Comparison of ENCODE assay signal across 12 mouse cellular contexts in the genomic region with DNA sequence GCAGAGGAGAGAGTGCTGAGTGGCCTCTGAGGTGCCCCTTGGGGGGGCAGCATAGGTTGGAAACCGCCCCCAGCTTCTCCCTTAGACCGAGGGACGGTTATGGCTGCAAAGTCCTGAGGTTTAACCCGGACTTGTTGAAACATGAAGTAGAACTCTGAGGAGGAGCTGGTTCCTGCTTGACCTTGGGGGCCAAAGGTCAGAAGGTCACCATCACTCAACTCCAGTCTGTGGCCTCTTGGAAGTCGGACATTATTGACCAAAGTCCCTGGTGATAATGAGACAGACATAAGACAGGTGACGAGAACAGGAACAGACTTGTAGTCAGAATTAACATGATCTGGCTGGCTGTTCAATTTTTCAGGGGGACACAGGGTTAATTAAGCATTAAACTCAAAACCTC. TPM values are rescaled to one million over a fixed set of nuclear protein-coding genes. Genes with fewer than 3 reads are reported as not detected.
A peak's percentile ranks its signal among the peaks of the same experiment; 100 is the strongest.
DNase-seq lines count a peak whose midpoint lies in the region; ATAC-seq and TF ChIP-seq lines count a peak whose summit lies in the region.
"Had no signal": no experiment of that assay in that cellular context is flagged by ENCODE, and none has a peak within 500 bp of the region (broad histone marks: within the 10 kb centered on the region; RNA-seq: fewer than 3 reads in every experiment).

No protein-coding gene starts in this region.

- no peaks in the 10 kb centered on the region for H3K9me3 ChIP-seq in midbrain, embryonic 10.5 days (replicated peaks)
- no peaks in the 10 kb centered on the region for H3K9me3 ChIP-seq in midbrain, embryonic 15.5 days
- H3K9me3 ChIP-seq in limb, embryonic 14.5 days (ENCODE audit: control insufficient read depth, low read length) = no peaks in the 10 kb centered on the region

- TF ChIP-seq POLR2A in limb, embryonic 14.5 days (IDR thresholded peaks at IDR 0.05; ENCODE audit: borderline replicate concordance, extremely low read depth, insufficient read depth, insufficient read length) = no peak
- no peak for TF ChIP-seq POLR2A in thymus, adult 2 months (IDR thresholded peaks at IDR 0.05; ENCODE audit: control insufficient read depth, extremely low read depth, insufficient read depth, low read length, poor library complexity)

- H3K27me3 ChIP-seq in midbrain, embryonic 10.5 days (ENCODE audit: low read depth, poor library complexity, severe bottlenecking) = peaks cover 8% of the 10 kb centered on the region; the same call in 1 of the 2 replicates
- H3K27me3 ChIP-seq in midbrain, embryonic 15.5 days (replicated peaks) = 0 out of 2 replicates have a peak, but pooled peaks cover 2% of the 10 kb centered on the region
- H3K27me3 ChIP-seq in limb, embryonic 14.5 days (ENCODE audit: control insufficient read depth, insufficient read depth, low read length) = no peaks in the 10 kb centered on the region
- H3K27me3 ChIP-seq in thymus, adult 2 months (ENCODE audit: control insufficient read depth, insufficient read depth, low read length) = no peaks in the 10 kb centered on the region

- ATAC-seq in midbrain, embryonic 15.5 days (replicated peaks) = no peak
- no peak for ATAC-seq in limb, embryonic 14.5 days (ENCODE audit: low FRiP score, low read depth)

- no peak overlapping the region for H3K9ac ChIP-seq in midbrain, embryonic 15.5 days
- no peak overlapping the region for H3K9ac ChIP-seq in limb, embryonic 14.5 days (ENCODE audit: low read depth, low read length, severe bottlenecking)

- TF ChIP-seq CTCF in thymus, adult 2 months (IDR thresholded peaks at IDR 0.05; ENCODE audit: borderline replicate concordance, control insufficient read depth, extremely low read depth, insufficient read depth, low read length, poor library complexity) = no peak

- peak overlapping the region; percentile 58 for H3K27ac ChIP-seq in midbrain, embryonic 10.5 days (replicated peaks)
- H3K27ac ChIP-seq in midbrain, embryonic 15.5 days = no peak overlapping the region
- H3K27ac ChIP-seq in limb, embryonic 14.5 days (replicated peaks; ENCODE audit: low read depth, low read length) = no peak overlapping the region
- no peak overlapping the region for H3K27ac ChIP-seq in thymus, adult 2 months (ENCODE audit: control insufficient read depth, insufficient read depth, low read length)

- 58% methylated on average over 6 of the region's 6 CpGs for WGBS in midbrain, embryonic 10.5 days
- 56% methylated on average over 6 of the region's 6 CpGs for WGBS in midbrain, embryonic 15.5 days
- 51% methylated on average over 6 of the region's 6 CpGs for WGBS in limb, embryonic 14.5 days
- 96% methylated on average over 6 of the region's 6 CpGs for WGBS in thymus, adult 2 months

- peaks cover 39% of the 10 kb centered on the region for H3K4me1 ChIP-seq in midbrain, embryonic 10.5 days
- peaks cover 16% of the 10 kb centered on the region for H3K4me1 ChIP-seq in midbrain, embryonic 15.5 days
- peaks cover 16% of the 10 kb centered on the region for H3K4me1 ChIP-seq in limb, embryonic 14.5 days (ENCODE audit: control insufficient read depth, insufficient read depth, low read length)
- peaks cover 20% of the 10 kb centered on the region for H3K4me1 ChIP-seq in thymus, adult 2 months (replicated peaks; ENCODE audit: control insufficient read depth, insufficient read depth, low read length)

- peak overlapping the region; percentile 75 for H3K4me3 ChIP-seq in midbrain, embryonic 10.5 days
- no peak overlapping the region for H3K4me3 ChIP-seq in midbrain, embryonic 15.5 days
- H3K4me3 ChIP-seq in limb, embryonic 14.5 days (replicated peaks; ENCODE audit: low read length) = peak overlapping the region; percentile 59; the same call in 1 of the 2 replicates
- H3K4me3 ChIP-seq in thymus, adult 2 months (ENCODE audit: control insufficient read depth, insufficient read depth, low read length) = no peak overlapping the region

- peak; percentile 78 for DNase-seq in embryo, embryonic 10 days (ENCODE audit: low spot score)
- no peak for DNase-seq in embryo, embryonic 11 days
- no peak for DNase-seq in midbrain, embryonic 10.5 days (ENCODE audit: low spot score)
- no peak for DNase-seq in limb, embryonic 14.5 days (ENCODE audit: low spot score)
- peak; percentile 77 for DNase-seq in yolk sac, embryonic 10.5 days (ENCODE audit: low spot score)
- DNase-seq in thymus, adult 2 months = no peak
- no peak for DNase-seq in kidney, postnatal 14 days
- DNase-seq: kidney, postnatal 10 days; lung, postnatal 4 days; right cerebral cortex, postnatal 4 days had no signal

- H3K36me3 ChIP-seq in midbrain, embryonic 10.5 days = peaks cover 22% of the 10 kb centered on the region
- no peaks in the 10 kb centered on the region for H3K36me3 ChIP-seq in midbrain, embryonic 15.5 days (replicated peaks)
- H3K36me3 ChIP-seq in limb, embryonic 14.5 days (ENCODE audit: control insufficient read depth, insufficient read depth, low read length) = peaks cover 3% of the 10 kb centered on the region; the same call in 1 of the 2 replicates
- H3K36me3 ChIP-seq in thymus, adult 2 months (ENCODE audit: control insufficient read depth, insufficient read depth, low read length) = no peaks in the 10 kb centered on the region; the same call in 1 of the 2 replicates

- H3K4me2 ChIP-seq in midbrain, embryonic 15.5 days = no peak overlapping the region
- H3K4me2 ChIP-seq in limb, embryonic 14.5 days (replicated peaks; ENCODE audit: low read depth, low read length, severe bottlenecking) = peak overlapping the region; percentile 81

RNA-seq across cellular contexts. Expression of gene Tcf19, which starts 1.9 kb away (rescaled TPM):
- polyA plus RNA-seq in midbrain, embryonic 10.5 days (2016; fragmentation: Nextera tagmentation; extraction: Ambion mirVana) = 56.7 and 58.8 TPM in 2 replicates
- polyA plus RNA-seq in midbrain, embryonic 15.5 days (2015; fragmentation: Nextera tagmentation; extraction: Ambion mirVana) = 10.8 and 13.1 TPM in 2 replicates
- 73.8 and 82.6 TPM in 2 replicates for polyA plus RNA-seq in limb, embryonic 14.5 days (2012; rRNA removed)
- polyA plus RNA-seq in limb, embryonic 14.5 days (2014; fragmentation: Nextera tagmentation; extraction: Ambion mirVana) = 75.5 and 84.3 TPM in 2 replicates
- polyA plus RNA-seq in thymus, adult 2 months (2012; rRNA removed) = 64.4 and 92.6 TPM in 2 replicates

RNA-seq across cellular contexts. Expression of gene Cchcr1, which starts 2.1 kb away (rescaled TPM):
- polyA plus RNA-seq in midbrain, embryonic 10.5 days (2016; fragmentation: Nextera tagmentation; extraction: Ambion mirVana) = 23.4 and 23.6 TPM in 2 replicates
- 3.5 and 3.7 TPM in 2 replicates for polyA plus RNA-seq in midbrain, embryonic 15.5 days (2015; fragmentation: Nextera tagmentation; extraction: Ambion mirVana)
- 41.2 and 43.2 TPM in 2 replicates for polyA plus RNA-seq in limb, embryonic 14.5 days (2012; rRNA removed)
- polyA plus RNA-seq in limb, embryonic 14.5 days (2014; fragmentation: Nextera tagmentation; extraction: Ambion mirVana) = 11.6 and 13.9 TPM in 2 replicates
- polyA plus RNA-seq in thymus, adult 2 months (2012; rRNA removed) = 19.3 and 19.5 TPM in 2 replicates

RNA-seq across cellular contexts. Expression of gene Pou5f1, which starts 8.9 kb away (rescaled TPM):
- polyA plus RNA-seq in midbrain, embryonic 10.5 days (2016; fragmentation: Nextera tagmentation; extraction: Ambion mirVana) = 0.10 TPM in 1 of 2 replicates, not detected in the other
- polyA plus RNA-seq in midbrain, embryonic 15.5 days (2015; fragmentation: Nextera tagmentation; extraction: Ambion mirVana) = 0.12 TPM in 1 of 2 replicates, not detected in the other
- 0.06 and 0.09 TPM in 2 replicates for polyA plus RNA-seq in limb, embryonic 14.5 days (2012; rRNA removed)
- not detected in 2 replicates for polyA plus RNA-seq in limb, embryonic 14.5 days (2014; fragmentation: Nextera tagmentation; extraction: Ambion mirVana)
- polyA plus RNA-seq in thymus, adult 2 months (2012; rRNA removed) = 0.50 and 0.71 TPM in 2 replicates
- polyA plus RNA-seq: cortical plate, adult 2 months had no signal

RNA-seq across cellular contexts. Expression of gene Psors1c2, which starts 18.2 kb away (rescaled TPM):
- 1.4 and 2.0 TPM in 2 replicates for polyA plus RNA-seq in midbrain, embryonic 10.5 days (2016; fragmentation: Nextera tagmentation; extraction: Ambion mirVana)
- polyA plus RNA-seq in midbrain, embryonic 15.5 days (2015; fragmentation: Nextera tagmentation; extraction: Ambion mirVana) = 0.56 and 0.96 TPM in 2 replicates
- 1.0 and 2.2 TPM in 2 replicates for polyA plus RNA-seq in limb, embryonic 14.5 days (2012; rRNA removed)
- 0.39 and 1.5 TPM in 2 replicates for polyA plus RNA-seq in limb, embryonic 14.5 days (2014; fragmentation: Nextera tagmentation; extraction: Ambion mirVana)
- polyA plus RNA-seq in thymus, adult 2 months (2012; rRNA removed) = 10.2 and 11.2 TPM in 2 replicates

RNA-seq across cellular contexts. Expression of gene Cdsn, which starts 37.2 kb away (rescaled TPM):
- polyA plus RNA-seq in midbrain, embryonic 10.5 days (2016; fragmentation: Nextera tagmentation; extraction: Ambion mirVana) = 0.07 and 0.10 TPM in 2 replicates
- 0.06 TPM in 2 replicates for polyA plus RNA-seq in midbrain, embryonic 15.5 days (2015; fragmentation: Nextera tagmentation; extraction: Ambion mirVana)
- 0.09 and 0.31 TPM in 2 replicates for polyA plus RNA-seq in limb, embryonic 14.5 days (2012; rRNA removed)
- 0.07 and 0.17 TPM in 2 replicates for polyA plus RNA-seq in limb, embryonic 14.5 days (2014; fragmentation: Nextera tagmentation; extraction: Ambion mirVana)
- 1.8 and 3.3 TPM in 2 replicates for polyA plus RNA-seq in thymus, adult 2 months (2012; rRNA removed)

Comparison
In these comparisons a context has a peak if more than half of its experiments do, and no peak if none do; other contexts are left out.
1. DNase-seq: peak in embryo, embryonic 10 days (single experiment) and yolk sac, embryonic 10.5 days (single experiment); none in embryo, embryonic 11 days (single experiment), midbrain, embryonic 10.5 days (single experiment), limb, embryonic 14.5 days (single experiment), thymus, adult 2 months (single experiment) and kidney, postnatal 14 days (single experiment).
2. H3K4me3 ChIP-seq: peak in midbrain, embryonic 10.5 days (single experiment) and limb, embryonic 14.5 days (single experiment); none in midbrain, embryonic 15.5 days (single experiment) and thymus, adult 2 months (single experiment).